Mouse (Mus musculus): Measurements from ENCODE around the gene Nfia.

Gene Nfia

GRCm38 (mm10) chr4:97772641-97773040, at the start of gene Nfia:
Gene Nfia (plus strand): TSS chr4:97772734.
- no peak for DNase-seq (ENCODE audit: low read depth, low spot score)

- no peak for DNase-seq (ENCODE audit: low read depth, low spot score)
Observed at GRCm38 (mm10) chr4:97723374-97723773, 49.2 kb upstream of the Nfia start.

- no peak for DNase-seq (ENCODE audit: low read depth, low spot score)
Observed at GRCm38 (mm10) chr4:97728520-97728919, 44.0 kb upstream of the Nfia start.

- no peak for DNase-seq (ENCODE audit: low read depth, low spot score)
Observed at GRCm38 (mm10) chr4:97729999-97730398, 42.5 kb upstream of the Nfia start.

GRCm38 (mm10) chr4:97730416-97730815, 42.1 kb upstream of the Nfia start:
- DNase-seq (ENCODE audit: low read depth, low spot score): no peak

GRCm38 (mm10) chr4:97733392-97733791, 39.1 kb upstream of the Nfia start:
- no peak for DNase-seq (ENCODE audit: low read depth, low spot score)

GRCm38 (mm10) chr4:97743932-97744331, 28.6 kb upstream of the Nfia start:
- DNase-seq (ENCODE audit: low read depth, low spot score): no peak

- DNase-seq (ENCODE audit: low read depth, low spot score): peak; percentile 84
Observed at GRCm38 (mm10) chr4:97745296-97746105, 27.0 kb upstream of the Nfia start.

- no peak for DNase-seq (ENCODE audit: low read depth, low spot score)
Observed at GRCm38 (mm10) chr4:97746106-97746900, 26.2 kb upstream of the Nfia start.

GRCm38 (mm10) chr4:97750401-97750800, 22.1 kb upstream of the Nfia start:
- no peak for DNase-seq (ENCODE audit: low read depth, low spot score)

- peak; percentile 94 for DNase-seq (ENCODE audit: low read depth, low spot score)
Observed at GRCm38 (mm10) chr4:97751030-97751482, 21.5 kb upstream of the Nfia start.

GRCm38 (mm10) chr4:97751483-97752251, 20.9 kb upstream of the Nfia start:
- DNase-seq (ENCODE audit: low read depth, low spot score): peak; percentile 34

- no peak for DNase-seq (ENCODE audit: low read depth, low spot score)
Observed at GRCm38 (mm10) chr4:97752276-97753010, 20.1 kb upstream of the Nfia start.

GRCm38 (mm10) chr4:97753521-97753920, 19.0 kb upstream of the Nfia start:
- DNase-seq (ENCODE audit: low read depth, low spot score): no peak

GRCm38 (mm10) chr4:97754241-97754640, 18.3 kb upstream of the Nfia start:
- DNase-seq (ENCODE audit: low read depth, low spot score): peak; percentile 34

- peak; percentile 81 for DNase-seq (ENCODE audit: low read depth, low spot score)
Observed at GRCm38 (mm10) chr4:97757207-97757977, 15.1 kb upstream of the Nfia start.

GRCm38 (mm10) chr4:97757978-97758461, 14.5 kb upstream of the Nfia start:
- DNase-seq (ENCODE audit: low read depth, low spot score): no peak

GRCm38 (mm10) chr4:97758661-97759060, 13.9 kb upstream of the Nfia start:
- DNase-seq (ENCODE audit: low read depth, low spot score): no peak

- no peak for DNase-seq (ENCODE audit: low read depth, low spot score)
Observed at GRCm38 (mm10) chr4:97764616-97765015, 7.9 kb upstream of the Nfia start.

GRCm38 (mm10) chr4:97765341-97766020, 7.1 kb upstream of the Nfia start:
- DNase-seq (ENCODE audit: low read depth, low spot score): no peak

Measured in mesoderm, embryonic 11.5 days (tissue).